Mouse (Mus musculus) left cerebral cortex, adult 2 months (tissue): ENCODE data around the gene Acot13. TPM values are rescaled to one million over a fixed set of nuclear protein-coding genes. Genes with fewer than 3 reads are reported as not detected.
"Not testable (repeated sequence)": the region's sequence is repeated elsewhere in the genome, so short reads cannot be mapped to it uniquely, and the experiment has no call there.

Experiments used
- DNase-seq, 2 experiments: peaks; one replicate each; pipeline ENCODE4 v3.0.0; 2021 to 2022; ENCODE audit warnings: low spot score in 2 of 2, mixed read lengths in 1 of 2; ENCODE audit errors: extremely low spot score in 1 of 2
- H3K27ac ChIP-seq: fragments of 200-600 bp; 2 replicates; pipeline ENCODE4 v1.8.1; 2022
- H3K4me3 ChIP-seq: fragments of 200-600 bp; 2 replicates; pipeline ENCODE4 v1.8.1; 2022
- CTCF ChIP-seq: fragments of 200-600 bp; IDR thresholded peaks from 2 replicates; pipeline ENCODE4 v1.8.1; 2022; ENCODE audit warnings: antibody characterized with exemption, mild to moderate bottlenecking, moderate library complexity
- intact Hi-C: fragments of 180-260 bp; cut with DNase I; formaldehyde crosslinking; loops from one replicate; pipeline ENCODE4 v1.15.1; 2025
- total RNA-seq, 2 experiments: library from RNA; stranded (reverse); gene quantifications; 2 replicates each; pipeline ENCODE4 v1.2.3; 2021

The Acot13 gene
- total RNA-seq, 2 experiments from 2014 or later, result 80.0 to 82.9 TPM

- intact Hi-C loops, result loop anchor here (1.0 kb wide), 1 partner anchor 31 kb away; the partner anchor contains the start of genes Acot13 and Tdp2
Observed at GRCm38 (mm10) chr13:24799925-24800673, 31.2 kb downstream of the Acot13 start.

GRCm38 (mm10) chr13:24799378-24799777 lies 32.0 kb downstream of the Acot13 start:
- DNase-seq, result no peak
- intact Hi-C loops, result no loop called here
- Histone ChIP-seq H3K27ac (peak overlapping the region; percentile 99), H3K4me3 (peak overlapping the region; percentile 99; the same call in 1 of the 2 replicates)
- no peak for TF ChIP-seq CTCF

More at GRCm38 (mm10) chr13:24799925-24800673, 31.2 kb downstream of the Acot13 start:
- DNase-seq, result peak; percentile 29 to 44
- Histone ChIP-seq H3K4me3 (peak overlapping the region; percentile 99), H3K27ac (peak overlapping the region; percentile 99)
- TF ChIP-seq CTCF, result no peak

GRCm38 (mm10) chr13:24798686-24799085 lies 32.7 kb downstream of the Acot13 start:
- no peak for TF ChIP-seq CTCF
- intact Hi-C loops, result no loop called here
- Histone ChIP-seq H3K4me3 (no peak overlapping the region), H3K27ac (no peak overlapping the region)
- no peak for DNase-seq

GRCm38 (mm10) chr13:24792411-24793045 lies 38.8 kb downstream of the Acot13 start:
- Histone ChIP-seq H3K27ac (no peak overlapping the region), H3K4me3 (no peak overlapping the region)
- intact Hi-C loops, result no loop called here
- no peak for DNase-seq
- no peak for TF ChIP-seq CTCF

DNA sequence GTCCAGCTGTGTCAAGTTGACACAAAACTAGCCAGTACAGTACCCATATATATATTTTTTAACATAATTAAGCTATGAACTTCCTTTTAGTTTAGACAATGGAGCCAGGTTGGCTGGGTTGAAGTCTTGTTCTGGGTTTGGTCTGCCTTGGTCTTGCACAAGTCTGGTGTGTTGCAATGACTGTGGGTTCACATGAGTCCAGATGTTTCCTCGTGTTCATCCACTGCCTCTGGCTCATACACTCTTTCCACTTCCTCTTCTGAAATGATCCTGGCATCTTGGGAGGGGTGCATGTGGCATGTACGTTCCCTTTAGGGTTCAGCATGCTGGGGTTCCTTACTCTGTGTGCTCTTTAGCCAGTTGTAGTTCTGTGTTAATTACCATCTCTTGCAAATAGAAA lies 40.0 kb downstream of the Acot13 start:
- Histone ChIP-seq H3K4me3 (no peak overlapping the region), H3K27ac (no peak overlapping the region)
- intact Hi-C loops, result no loop called here
- no peak for DNase-seq
- TF ChIP-seq CTCF, result no peak

GRCm38 (mm10) chr13:24787477-24787876 lies 43.9 kb downstream of the Acot13 start:
- no peak overlapping the region for H3K27ac ChIP-seq
- no peak overlapping the region for H3K4me3 ChIP-seq
- peak in 1 of 2 experiments; percentile 2 for DNase-seq
- intact Hi-C loops, result no loop called here
- TF ChIP-seq CTCF, result no peak

DNA sequence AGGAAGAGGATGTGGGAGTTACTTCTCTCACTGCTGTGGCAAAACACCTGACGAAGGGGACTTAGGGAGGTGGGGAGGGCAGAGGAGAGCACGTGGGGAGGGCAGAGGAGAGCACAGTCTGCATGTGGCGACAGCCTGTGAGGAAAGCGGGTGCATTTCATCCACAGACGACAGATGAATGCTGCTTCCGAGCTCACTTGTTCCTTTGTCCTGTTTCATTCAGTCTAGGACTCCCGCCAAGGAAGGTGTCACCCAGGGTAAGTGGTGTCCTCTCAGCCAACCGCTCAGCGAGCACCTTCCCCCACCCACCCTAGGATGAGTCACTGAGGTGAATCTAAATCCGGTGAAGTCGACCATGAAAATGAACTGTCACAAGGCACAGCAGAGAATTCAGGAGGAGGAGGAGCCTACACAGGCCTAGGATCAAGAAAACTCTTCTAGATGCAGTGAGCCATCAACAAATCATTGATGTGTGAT lies 45.3 kb downstream of the Acot13 start:
- H3K4me3 ChIP-seq, result no peak overlapping the region
- intact Hi-C loops, result no loop called here
- no peak overlapping the region; the same call in 1 of the 2 replicates for H3K27ac ChIP-seq
- DNase-seq, result peak; percentile 20 to 29
- no peak for TF ChIP-seq CTCF

DNA sequence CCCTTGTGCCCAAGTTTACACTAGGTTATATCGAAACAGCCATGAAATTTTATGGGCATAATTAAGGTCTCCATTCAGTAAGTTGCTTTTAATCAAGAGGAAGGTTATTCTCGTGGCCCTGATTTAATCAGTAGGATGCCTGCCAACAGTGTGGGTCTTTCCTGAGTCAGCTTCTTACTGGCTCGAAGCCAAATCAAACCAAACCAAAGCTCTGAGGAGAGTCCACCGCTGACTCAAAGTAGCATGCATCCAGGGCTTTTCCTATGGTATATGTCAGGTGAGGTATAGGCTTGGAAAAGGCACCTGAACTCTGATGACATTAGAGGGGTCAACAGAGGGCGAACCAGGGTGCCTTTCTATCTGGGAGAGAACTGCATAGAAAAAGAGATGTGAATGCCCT lies 49.4 kb downstream of the Acot13 start:
- TF ChIP-seq CTCF, result no peak
- intact Hi-C loops, result no loop called here
- DNase-seq, result peak in 1 of 2 experiments; percentile 6
- Histone ChIP-seq H3K4me3 (no peak overlapping the region), H3K27ac (no peak overlapping the region)

GRCm38 (mm10) chr13:24778706-24779380 lies 52.5 kb downstream of the Acot13 start:
- no peak overlapping the region for H3K4me3 ChIP-seq
- TF ChIP-seq CTCF, result no peak
- intact Hi-C loops, result loop anchor here (5.0 kb wide), 1 partner anchor 297 kb away; no protein-coding TSS in a partner anchor
- no peak overlapping the region for H3K27ac ChIP-seq
- DNase-seq, result peak in 1 of 2 experiments; percentile 2

GRCm38 (mm10) chr13:24778026-24778425 lies 53.3 kb downstream of the Acot13 start:
- H3K27ac ChIP-seq, result no peak overlapping the region
- DNase-seq, result peak in 1 of 2 experiments; percentile 1
- intact Hi-C loops, result loop anchor here (5.0 kb wide), 1 partner anchor 296 kb away; no protein-coding TSS in a partner anchor
- no peak overlapping the region for H3K4me3 ChIP-seq
- no peak for TF ChIP-seq CTCF

- Histone ChIP-seq H3K4me3 (no peak overlapping the region), H3K27ac (no peak overlapping the region)
- peak; percentile 22 to 26 for DNase-seq
- peak; percentile 78 for TF ChIP-seq CTCF
- intact Hi-C loops, result loop anchor here (5.0 kb wide), 1 partner anchor 294 kb away; no protein-coding TSS in a partner anchor
Observed at GRCm38 (mm10) chr13:24776146-24776844, 55.0 kb downstream of the Acot13 start.

DNA sequence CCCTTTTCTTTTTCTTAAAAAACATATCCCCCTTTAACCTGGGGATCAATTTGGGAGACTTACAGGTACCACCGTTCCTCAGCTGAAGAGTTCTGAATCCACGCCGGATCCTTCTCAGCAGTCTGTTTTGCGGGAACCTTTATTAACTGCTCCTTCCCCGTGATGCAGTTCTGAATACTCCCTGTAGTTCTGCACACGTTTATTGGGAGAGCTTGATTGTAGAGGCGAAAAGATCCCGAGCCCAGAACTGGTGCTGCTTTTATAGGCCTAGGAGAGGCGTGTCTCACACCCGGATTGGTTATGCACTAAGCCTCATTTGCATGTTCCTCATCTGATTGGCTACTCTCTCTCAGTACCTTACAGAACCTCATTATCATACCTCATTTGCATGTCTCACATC lies 59.9 kb downstream of the Acot13 start:
- intact Hi-C loops, result not testable (repeated sequence)

More for the DNA sequence above, 59.9 kb downstream of the Acot13 start:
- H3K4me3 ChIP-seq, H3K27ac ChIP-seq, DNase-seq: not testable (repeated sequence)
